Mouse (Mus musculus) neural tube, embryonic 10.5 days (tissue): ENCODE results near the gene Tspan9.

Experiments
- DNase-seq: peaks from one replicate; pipeline ENCODE4 v3.0.0-alpha.2; 2017; ENCODE audit warnings: low spot score; ENCODE audit errors: extremely low spot score

Gene Tspan9

GRCm38 (mm10) chr6:128020521-128021057, 122.8 kb downstream of the Tspan9 start:
- DNase-seq = no peak

DNA sequence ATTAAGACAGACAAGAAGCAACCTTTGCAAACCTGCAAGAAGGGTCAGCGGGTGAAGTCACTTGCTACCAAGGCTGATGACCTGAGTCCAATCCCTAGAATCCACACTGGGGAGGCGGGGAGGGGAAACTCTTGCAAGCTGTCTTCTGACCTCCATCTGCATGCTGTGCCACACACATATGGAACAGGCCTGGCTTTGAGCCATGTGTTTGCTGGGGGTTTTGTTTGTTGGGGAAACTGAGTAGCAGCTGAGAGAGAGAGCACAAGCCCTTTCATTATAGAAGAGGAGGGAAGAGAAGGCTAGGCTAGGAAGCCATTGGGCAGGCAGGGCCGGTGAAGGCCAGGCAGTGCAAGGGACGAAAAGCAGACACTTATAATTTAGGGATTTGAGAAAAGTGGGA, 123.3 kb downstream of the Tspan9 start:
- DNase-seq = no peak

DNA sequence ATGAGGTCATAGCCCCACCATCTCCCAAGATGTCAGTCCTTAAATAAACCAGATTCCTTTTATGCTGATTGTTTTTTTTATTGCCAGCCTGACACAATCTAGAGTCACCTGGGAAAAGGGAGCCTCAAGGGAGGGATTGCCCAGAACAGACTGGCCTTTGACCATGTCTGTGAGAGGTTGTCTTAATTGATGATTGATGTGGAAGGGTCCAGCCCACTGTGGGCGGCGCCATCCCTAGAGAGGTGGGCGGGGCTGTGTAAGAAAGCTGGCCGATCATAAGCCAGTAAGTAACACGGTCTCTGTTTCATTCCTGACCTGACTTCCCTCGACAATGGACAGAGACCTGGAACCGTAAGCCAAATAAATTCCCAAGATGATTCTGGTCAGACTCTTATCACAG, 124.3 kb downstream of the Tspan9 start:
- no peak for DNase-seq

GRCm38 (mm10) chr6:128015304-128015703, 128.1 kb downstream of the Tspan9 start:
- no peak for DNase-seq

GRCm38 (mm10) chr6:128011781-128012180, 131.6 kb downstream of the Tspan9 start:
- DNase-seq = no peak

- no peak for DNase-seq
Measured at GRCm38 (mm10) chr6:128011071-128011477, 132.3 kb downstream of the Tspan9 start.

- DNase-seq = no peak
Measured at GRCm38 (mm10) chr6:128010135-128010971, 133.0 kb downstream of the Tspan9 start.

GRCm38 (mm10) chr6:128007982-128008562, 135.3 kb downstream of the Tspan9 start:
- no peak for DNase-seq

- no peak for DNase-seq
Measured at GRCm38 (mm10) chr6:128007241-128007701, 136.1 kb downstream of the Tspan9 start.

- no peak for DNase-seq
Measured at GRCm38 (mm10) chr6:128006156-128006555, 137.2 kb downstream of the Tspan9 start.

GRCm38 (mm10) chr6:128004544-128004943, 138.8 kb downstream of the Tspan9 start:
- no peak for DNase-seq

GRCm38 (mm10) chr6:128003542-128003941, 139.9 kb downstream of the Tspan9 start:
- DNase-seq = no peak

- no peak for DNase-seq
Measured at GRCm38 (mm10) chr6:128002667-128003066, 140.7 kb downstream of the Tspan9 start.

DNA sequence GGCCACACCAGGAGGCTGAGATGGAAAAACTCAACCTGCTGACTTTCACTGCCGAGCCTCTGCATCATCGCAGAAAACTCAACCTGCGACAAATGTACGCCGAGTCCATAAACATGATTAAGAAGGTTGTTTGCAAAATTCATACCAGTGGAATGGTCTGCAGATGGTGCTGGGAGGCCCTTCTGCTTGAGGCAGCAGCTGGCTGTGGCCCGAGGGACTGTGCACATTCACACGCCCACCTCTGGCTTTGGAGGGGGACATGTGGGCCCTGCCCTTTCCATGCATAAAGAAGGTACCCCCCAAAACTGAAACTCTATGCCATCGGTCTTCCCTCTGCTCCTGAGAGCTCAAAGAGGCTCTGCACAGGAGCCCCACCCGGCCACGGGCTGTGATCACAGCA, 141.3 kb downstream of the Tspan9 start:
- DNase-seq = no peak

DNA sequence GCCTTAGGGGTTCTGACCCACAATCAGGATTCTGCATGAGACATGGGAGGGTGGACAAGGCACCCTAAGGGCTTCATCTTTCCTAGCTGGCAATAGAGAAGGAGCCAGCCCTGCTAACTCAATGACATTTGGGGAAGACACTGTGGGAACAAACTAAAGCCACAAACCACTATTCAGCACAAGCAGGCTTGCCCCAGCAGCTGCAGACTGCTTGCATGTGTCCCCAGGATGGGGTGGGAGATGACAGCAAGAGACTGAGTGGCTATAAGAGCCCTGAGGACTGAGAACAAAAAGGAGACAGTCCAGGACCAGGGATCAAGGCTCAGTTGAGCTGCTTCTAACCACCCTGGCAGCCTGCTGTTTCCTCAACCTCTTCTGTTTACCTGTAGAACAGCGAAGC, 141.8 kb downstream of the Tspan9 start:
- DNase-seq = no peak

GRCm38 (mm10) chr6:128000777-128001176, 142.6 kb downstream of the Tspan9 start:
- DNase-seq = no peak

DNA sequence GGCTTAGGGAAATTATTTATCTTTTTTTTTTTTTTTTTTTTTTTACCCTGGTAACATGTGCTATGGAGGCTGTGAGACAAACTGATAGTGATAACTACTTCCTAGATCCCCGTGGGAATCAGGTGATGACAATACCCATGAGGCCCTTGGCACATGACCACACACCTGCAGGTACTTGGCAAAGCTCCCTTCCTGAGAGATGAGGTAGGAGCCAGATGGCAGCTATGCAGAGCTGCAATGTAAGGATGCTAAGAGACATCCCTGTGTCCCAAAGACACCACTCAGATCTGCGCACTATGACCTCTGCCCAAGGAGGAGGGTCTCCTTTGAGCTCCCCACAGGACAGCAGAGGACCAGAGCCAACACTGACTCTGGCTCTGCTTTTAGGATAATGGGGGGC, 144.3 kb downstream of the Tspan9 start:
- no peak for DNase-seq

DNA sequence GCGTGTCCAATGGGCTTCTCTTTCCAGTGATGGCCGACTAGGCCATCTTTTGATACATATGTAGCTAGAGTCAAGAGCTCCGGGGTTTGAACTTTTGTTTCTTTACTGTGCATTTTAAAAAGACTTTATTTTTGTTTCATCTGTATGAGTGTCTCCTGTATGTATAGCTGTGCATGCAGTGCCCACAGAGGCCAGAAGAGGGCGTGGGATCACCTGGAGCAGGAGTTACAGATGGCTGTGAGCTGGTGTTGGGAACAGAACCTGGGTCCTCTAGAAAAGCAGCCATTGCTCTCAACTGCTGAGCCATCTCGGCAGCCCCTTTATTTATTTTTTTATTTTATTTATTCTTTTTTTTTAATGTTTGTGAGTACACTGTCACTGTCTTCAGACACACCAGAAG, 146.5 kb downstream of the Tspan9 start:
- no peak for DNase-seq

GRCm38 (mm10) chr6:127992993-127993392, 150.4 kb downstream of the Tspan9 start:
- DNase-seq = no peak

DNA sequence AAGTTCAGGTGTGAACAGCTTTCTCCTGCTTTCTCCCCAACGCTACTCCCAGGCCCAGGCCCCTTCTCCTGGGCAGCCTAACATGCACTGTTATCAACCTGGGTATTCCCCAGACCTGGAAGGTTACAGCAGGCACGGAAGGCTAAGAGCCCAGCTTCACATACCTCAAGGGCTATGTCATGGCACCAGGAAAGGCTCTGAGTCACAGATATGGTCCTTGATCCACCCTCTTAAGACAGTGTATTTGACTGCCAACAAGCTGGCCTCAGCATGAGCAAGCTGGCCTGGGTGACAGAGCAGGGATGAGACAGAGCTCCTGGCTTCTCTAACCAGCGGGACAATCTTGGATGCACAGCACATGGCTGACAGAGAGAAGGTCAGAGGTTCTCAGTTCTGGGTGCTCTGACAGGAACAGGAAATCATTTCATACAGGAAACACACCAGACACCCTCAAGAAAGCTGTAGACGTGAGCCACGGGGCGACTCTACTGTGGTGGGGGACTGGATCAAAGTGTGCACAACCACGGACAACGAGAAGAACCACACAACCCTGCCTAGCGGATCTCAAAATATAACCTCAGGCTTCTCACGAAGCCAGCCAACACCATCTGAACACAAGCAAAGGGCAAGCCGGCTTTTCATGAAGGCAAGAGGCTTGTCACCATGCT, 151.8 kb downstream of the Tspan9 start:
- no peak for DNase-seq

- no peak for DNase-seq
Measured at GRCm38 (mm10) chr6:127989624-127990212, 153.7 kb downstream of the Tspan9 start.
